Mouse (Mus musculus) lung, embryonic 15.5 days (tissue): Measurements from ENCODE around the gene Washc1. TPM values are rescaled to one million over a fixed set of nuclear protein-coding genes. Genes with fewer than 3 reads are reported as not detected.
"Not testable (repeated sequence)": the region's sequence is repeated elsewhere in the genome, so short reads cannot be mapped to it uniquely, and the experiment has no call there.

Source experiments
- ATAC-seq: fragments of 200-750 bp; cut with Nextera tagmentation; 2 replicates; pipeline ENCODE4 v1.8.0; 2017; ENCODE audit warnings: moderate number of reproducible peaks, borderline replicate concordance; ENCODE audit not compliant: low FRiP score, low TSS enrichment; ENCODE audit errors: extremely low read depth
- H3K27ac ChIP-seq: fragments of 300-500 bp; sonication (generic); 2 replicates; pipeline ENCODE4 v1.5.1; 2015; ENCODE audit warnings: moderate library complexity, mild to moderate bottlenecking, inconsistent platforms
- H3K27me3 ChIP-seq: fragments of 300-500 bp; sonication (generic); 2 replicates; pipeline ENCODE4 v1.6.1; 2015; ENCODE audit warnings: inconsistent platforms
- H3K36me3 ChIP-seq: fragments of 300-500 bp; sonication (generic); 2 replicates; pipeline ENCODE4 v1.6.1; 2015; ENCODE audit warnings: inconsistent platforms
- H3K4me1 ChIP-seq: fragments of 300-500 bp; sonication (generic); 2 replicates; pipeline ENCODE4 v1.6.1; 2015; ENCODE audit warnings: inconsistent platforms
- H3K4me2 ChIP-seq: fragments of 300-500 bp; sonication (generic); 2 replicates; pipeline ENCODE4 v1.6.1; 2015; ENCODE audit warnings: inconsistent platforms, mild to moderate bottlenecking, moderate library complexity
- H3K4me3 ChIP-seq: fragments of 300-500 bp; sonication (generic); 2 replicates; pipeline ENCODE4 v1.5.1; 2015; ENCODE audit warnings: mild to moderate bottlenecking, inconsistent platforms
- H3K9ac ChIP-seq: fragments of 300-500 bp; sonication (generic); 2 replicates; pipeline ENCODE4 v1.6.1; 2015; ENCODE audit warnings: inconsistent platforms
- H3K9me3 ChIP-seq: fragments of 300-500 bp; sonication (generic); 2 replicates; pipeline ENCODE4 v1.6.1; 2016; ENCODE audit warnings: inconsistent platforms
- WGBS: fragments of 180-500 bp; shearing (Covaris S2); methylation state at CpG from one replicate; pipeline ENCODE4 v1.1.7; 2015; 5-methylcytosine and 5-hydroxymethylcytosine counted together
- polyA plus RNA-seq: library from polyadenylated mRNA; unstranded; fragments of >200 nt; fragmentation: Nextera tagmentation; extraction: Ambion mirVana; gene quantifications from 2 replicates; pipeline ENCODE4 v1.2.1, GENCODE M21; 2015

Washc1 gene
- polyA plus RNA-seq: 36.8 and 37.4 TPM in 2 replicates

- peak within 1 kb of the TSS; percentile 68 for H3K4me2 ChIP-seq
- ATAC-seq: peak; percentile 98
- H3K9ac ChIP-seq: peak within 1 kb of the TSS; percentile 86
- H3K9me3 ChIP-seq: no peaks in the 10 kb centered on the region
- WGBS: under 1% methylated on average over 38 of the region's 41 CpGs
- H3K4me1 ChIP-seq: peaks cover 20% of the 10 kb centered on the region
- no peaks in the 10 kb centered on the region for H3K27me3 ChIP-seq
- H3K4me3 ChIP-seq: peak within 1 kb of the TSS; percentile 98
- H3K27ac ChIP-seq: peak within 1 kb of the TSS; percentile 76
- H3K36me3 ChIP-seq: peaks cover 28% of the 10 kb centered on the region
Measured at GRCm38 (mm10) chr17:66111402-66111959, at the start of gene Washc1. Gene Washc1, plus strand, starts transcription at chr17:66111545.

DNA sequence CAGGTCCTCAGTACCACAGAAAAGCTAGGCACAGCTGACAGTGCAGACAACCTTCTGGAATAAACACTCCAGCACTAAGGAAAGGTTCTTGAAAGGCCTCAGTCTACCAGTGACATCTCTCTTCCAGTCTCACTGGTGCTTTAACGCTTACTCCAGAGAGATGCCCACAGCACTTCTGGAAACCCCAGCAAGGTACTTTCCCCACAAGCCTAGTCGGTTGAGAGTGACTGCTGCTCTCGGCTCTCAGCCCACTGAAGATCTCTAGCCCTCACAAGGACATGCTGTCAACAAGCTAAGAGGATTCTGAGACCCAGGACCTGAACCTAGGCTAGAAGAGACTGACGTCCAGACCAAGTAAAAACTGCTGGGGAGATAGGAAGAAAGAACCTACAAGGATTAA is 46.2 kb upstream of the Washc1 start:
- Histone ChIP-seq H3K27me3 (no peaks in the 10 kb centered on the region), H3K36me3 (no peaks in the 10 kb centered on the region), H3K27ac (no peak overlapping the region), H3K4me3 (no peak overlapping the region), H3K9ac (no peak overlapping the region), H3K9me3 (no peaks in the 10 kb centered on the region), H3K4me2 (no peak overlapping the region), H3K4me1 (no peaks in the 10 kb centered on the region)
- WGBS: 81% methylated on average over 4 of the region's 4 CpGs
- no peak for ATAC-seq

GRCm38 (mm10) chr17:66069036-66069435 is 42.3 kb upstream of the Washc1 start:
- not testable (repeated sequence) for H3K4me2 ChIP-seq, ATAC-seq
- 94% methylated on average over 2 of the region's 2 CpGs for WGBS

GRCm38 (mm10) chr17:66073971-66074370 is 37.4 kb upstream of the Washc1 start:
- Histone ChIP-seq H3K4me2 (no peak overlapping the region), H3K4me1 (peaks cover 23% of the 10 kb centered on the region; the same call in 1 of the 2 replicates), H3K9me3 (no peaks in the 10 kb centered on the region), H3K27ac (no peak overlapping the region), H3K27me3 (no peaks in the 10 kb centered on the region), H3K36me3 (no peaks in the 10 kb centered on the region), H3K9ac (no peak overlapping the region), H3K4me3 (no peak overlapping the region)
- 85% methylated on average over 7 of the region's 7 CpGs for WGBS
- no peak for ATAC-seq

More at GRCm38 (mm10) chr17:66069036-66069435, 42.3 kb upstream of the Washc1 start:
- not testable (repeated sequence) for H3K27me3 ChIP-seq, H3K4me1 ChIP-seq, H3K9ac ChIP-seq, H3K36me3 ChIP-seq, H3K9me3 ChIP-seq, H3K4me3 ChIP-seq, H3K27ac ChIP-seq

DNA sequence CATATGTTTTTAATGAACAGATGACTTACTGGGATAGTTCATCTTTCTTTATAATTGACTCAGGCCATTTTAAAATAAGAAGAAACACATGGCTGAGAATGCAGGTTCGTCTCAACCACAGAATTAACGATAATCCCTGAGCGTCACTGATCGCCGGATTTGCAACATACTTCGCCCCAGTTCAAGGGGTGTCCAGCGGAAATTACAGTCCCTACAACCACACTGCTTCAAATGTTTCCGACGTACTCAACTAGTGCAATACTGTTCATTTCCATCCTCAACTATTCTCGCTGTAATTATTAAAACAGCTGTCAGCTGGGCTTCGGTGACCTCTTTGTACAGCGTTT is 35.5 kb upstream of the Washc1 start:
- H3K27ac ChIP-seq: no peak overlapping the region
- ATAC-seq: no peak
- H3K36me3 ChIP-seq: peaks cover 11% of the 10 kb centered on the region
- WGBS: 7% methylated on average over 12 of the region's 12 CpGs
- H3K27me3 ChIP-seq: no peaks in the 10 kb centered on the region
- H3K9ac ChIP-seq: peak overlapping the region; percentile 70
- H3K4me1 ChIP-seq: peaks cover 23% of the 10 kb centered on the region; the same call in 1 of the 2 replicates
- H3K4me3 ChIP-seq: peak overlapping the region; percentile 98
- no peaks in the 10 kb centered on the region for H3K9me3 ChIP-seq
- peak overlapping the region; percentile 90 for H3K4me2 ChIP-seq

DNA sequence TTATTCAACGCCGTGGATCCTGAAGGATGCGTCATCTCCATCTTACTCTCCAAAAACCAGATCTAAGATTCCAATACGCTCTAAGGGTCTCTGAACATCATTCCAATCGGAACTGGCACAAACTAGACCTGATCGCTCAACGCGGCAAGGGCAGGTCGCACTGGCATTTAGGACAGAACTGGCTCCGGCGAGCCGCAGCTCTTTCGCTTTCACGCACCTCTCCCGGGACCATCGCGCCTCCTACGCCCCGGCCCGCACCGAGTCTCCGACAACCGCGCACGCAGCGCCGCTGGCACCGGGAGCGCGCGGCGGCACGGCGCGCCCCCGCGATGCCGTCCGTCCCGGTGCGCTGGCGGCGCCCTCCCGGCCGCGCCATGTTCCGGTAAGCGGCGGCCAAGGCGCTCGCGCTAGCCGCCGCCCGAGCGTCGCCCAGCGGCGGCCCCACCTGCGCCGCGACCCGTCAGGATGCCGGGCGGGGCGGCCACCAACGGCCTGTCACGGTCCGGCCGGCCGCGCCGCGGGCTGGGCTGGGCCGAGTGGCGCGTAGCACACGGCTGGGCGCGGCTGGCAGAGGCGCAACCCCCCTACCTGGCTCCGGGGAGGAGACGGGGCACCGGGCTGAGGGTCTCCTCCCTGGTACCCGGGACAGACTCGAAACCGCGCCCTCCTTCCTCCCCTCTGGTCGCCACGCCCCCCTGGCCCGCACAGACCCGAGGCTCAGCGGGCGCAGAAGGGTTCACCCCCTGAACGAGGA is 35.0 kb upstream of the Washc1 start:
- WGBS: under 1% methylated on average over 95 of the region's 95 CpGs
- H3K9ac ChIP-seq: peak overlapping the region; percentile 70
- peaks cover 11% of the 10 kb centered on the region for H3K36me3 ChIP-seq
- H3K4me3 ChIP-seq: peak overlapping the region; percentile 98
- ATAC-seq: peak; percentile 89
- no peaks in the 10 kb centered on the region for H3K9me3 ChIP-seq
- peak overlapping the region; percentile 87 for H3K27ac ChIP-seq
- no peaks in the 10 kb centered on the region for H3K27me3 ChIP-seq
- peak overlapping the region; percentile 90 for H3K4me2 ChIP-seq
- peaks cover 23% of the 10 kb centered on the region; the same call in 1 of the 2 replicates for H3K4me1 ChIP-seq

GRCm38 (mm10) chr17:66076934-66077333 is 34.4 kb upstream of the Washc1 start, which contains the start of gene Ankrd12:
Gene Ankrd12, minus strand, starts transcription at chr17:66077089.
- ATAC-seq: peak; percentile 99
- WGBS: 2% methylated on average over 53 of the region's 53 CpGs
- peaks cover 11% of the 10 kb centered on the region for H3K36me3 ChIP-seq

DNA sequence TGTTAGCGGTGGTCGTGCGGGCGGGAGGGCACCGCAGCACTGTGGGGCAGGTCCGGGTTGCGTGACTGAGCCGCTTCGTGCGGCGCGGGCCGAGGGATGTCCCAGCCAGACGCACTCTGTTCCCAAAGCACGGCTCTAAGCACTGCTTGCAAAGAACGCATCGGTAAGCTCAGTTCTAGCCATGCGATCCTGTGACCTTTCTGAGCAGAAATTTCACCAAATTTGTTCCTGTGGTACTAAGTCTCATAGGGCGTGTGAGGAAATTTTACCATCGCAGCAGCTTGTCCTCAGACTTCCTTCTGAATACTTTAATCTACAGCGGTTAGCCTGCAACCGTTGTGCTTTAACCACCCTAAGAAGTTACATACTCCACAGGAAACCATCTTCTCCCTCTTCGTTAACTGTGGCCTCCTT is 33.9 kb upstream of the Washc1 start:
- Histone ChIP-seq H3K4me2 (peak overlapping the region; percentile 90), H3K27me3 (no peaks in the 10 kb centered on the region), H3K9me3 (no peaks in the 10 kb centered on the region), H3K4me1 (peaks cover 23% of the 10 kb centered on the region; the same call in 1 of the 2 replicates), H3K4me3 (peak overlapping the region; percentile 98), H3K27ac (peak overlapping the region; percentile 87), H3K9ac (peak overlapping the region; percentile 70), H3K36me3 (peaks cover 11% of the 10 kb centered on the region)
- peak; percentile 58; the same call in 1 of the 2 replicates for ATAC-seq
- under 1% methylated on average over 23 of the region's 23 CpGs for WGBS

More at GRCm38 (mm10) chr17:66076934-66077333, 34.4 kb upstream of the Washc1 start, which contains the start of gene Ankrd12:
- Histone ChIP-seq H3K27me3 (no peaks in the 10 kb centered on the region), H3K4me1 (peaks cover 23% of the 10 kb centered on the region; the same call in 1 of the 2 replicates), H3K9ac (peak within 1 kb of the TSS; percentile 70), H3K9me3 (no peaks in the 10 kb centered on the region), H3K27ac (peak within 1 kb of the TSS; percentile 87), H3K4me2 (peak within 1 kb of the TSS; percentile 90), H3K4me3 (peak within 1 kb of the TSS; percentile 98)

- Histone ChIP-seq H3K36me3 (peaks cover 40% of the 10 kb centered on the region), H3K9me3 (no peaks in the 10 kb centered on the region), H3K27me3 (no peaks in the 10 kb centered on the region), H3K27ac (no peak overlapping the region), H3K9ac (no peak overlapping the region), H3K4me1 (no peaks in the 10 kb centered on the region), H3K4me2 (no peak overlapping the region), H3K4me3 (no peak overlapping the region)
- 74% methylated on average over 1 of the region's 1 CpGs for WGBS
- no peak for ATAC-seq
Measured at GRCm38 (mm10) chr17:66084486-66084885, 26.9 kb upstream of the Washc1 start.

GRCm38 (mm10) chr17:66085038-66085437 is 26.3 kb upstream of the Washc1 start:
- peaks cover 39% of the 10 kb centered on the region for H3K36me3 ChIP-seq
- 85% methylated on average over 1 of the region's 1 CpGs for WGBS
- H3K9ac ChIP-seq: no peak overlapping the region
- no peaks in the 10 kb centered on the region for H3K27me3 ChIP-seq
- H3K4me1 ChIP-seq: no peaks in the 10 kb centered on the region
- H3K4me3 ChIP-seq: no peak overlapping the region
- H3K27ac ChIP-seq: no peak overlapping the region
- ATAC-seq: no peak
- no peaks in the 10 kb centered on the region for H3K9me3 ChIP-seq
- H3K4me2 ChIP-seq: no peak overlapping the region

DNA sequence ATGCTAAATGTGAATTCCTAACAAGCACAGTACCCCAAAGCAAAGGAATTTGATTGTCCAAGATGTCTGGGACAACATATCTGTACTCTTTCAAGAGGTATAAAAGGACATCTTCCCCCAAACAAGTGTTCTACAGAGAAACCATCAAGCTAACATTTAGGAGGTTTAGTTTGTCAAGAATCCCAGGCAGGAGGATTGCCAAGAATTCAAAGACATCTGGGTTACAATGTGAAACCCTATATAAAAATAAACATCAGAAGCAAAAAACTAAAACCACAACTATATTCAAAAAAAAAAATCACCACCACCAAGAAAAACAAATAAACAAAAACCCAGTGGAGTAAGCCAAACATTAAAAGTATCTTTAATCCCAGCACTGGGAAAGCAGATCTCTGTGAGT is 21.1 kb upstream of the Washc1 start:
- H3K9ac ChIP-seq: no peak overlapping the region
- no peak overlapping the region for H3K4me2 ChIP-seq
- H3K4me1 ChIP-seq: no peaks in the 10 kb centered on the region
- no peaks in the 10 kb centered on the region for H3K9me3 ChIP-seq
- no peak overlapping the region for H3K27ac ChIP-seq
- H3K27me3 ChIP-seq: no peaks in the 10 kb centered on the region
- H3K4me3 ChIP-seq: no peak overlapping the region
- peaks cover 38% of the 10 kb centered on the region for H3K36me3 ChIP-seq
- ATAC-seq: no peak

DNA sequence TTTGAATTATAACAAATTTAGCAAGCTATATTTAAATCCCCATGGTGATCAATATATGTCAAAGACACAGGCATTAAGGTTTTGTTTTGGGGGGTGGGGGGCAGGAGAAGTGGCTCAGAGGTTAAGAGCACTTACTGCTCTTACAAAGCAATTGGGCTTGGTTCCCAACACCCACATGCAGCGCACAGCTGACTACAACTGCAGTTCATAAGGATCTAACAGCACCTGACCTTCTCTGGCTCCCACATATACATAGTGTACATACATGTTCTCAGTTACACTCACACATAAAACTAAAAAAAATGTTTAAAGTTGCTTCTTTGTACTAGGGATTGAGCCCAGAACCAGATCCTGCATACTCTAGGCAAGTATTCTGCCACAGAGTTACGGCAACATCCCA is 20.0 kb upstream of the Washc1 start:
- 85% methylated on average over 2 of the region's 2 CpGs for WGBS
- no peak overlapping the region for H3K9ac ChIP-seq
- no peaks in the 10 kb centered on the region for H3K9me3 ChIP-seq
- H3K27ac ChIP-seq: no peak overlapping the region
- H3K36me3 ChIP-seq: peaks cover 26% of the 10 kb centered on the region
- ATAC-seq: no peak
- no peak overlapping the region for H3K4me2 ChIP-seq
- no peaks in the 10 kb centered on the region for H3K27me3 ChIP-seq
- no peaks in the 10 kb centered on the region for H3K4me1 ChIP-seq
- H3K4me3 ChIP-seq: no peak overlapping the region
